Mouse (Mus musculus) stomach, postnatal 0 days (tissue): Measurements from ENCODE around the gene Nox4. TPM values are rescaled to one million over a fixed set of nuclear protein-coding genes. Genes with fewer than 3 reads are reported as not detected.
"Not testable (repeated sequence)": the region's sequence is repeated elsewhere in the genome, so short reads cannot be mapped to it uniquely, and the experiment has no call there.

Experiments used
- ATAC-seq: fragments of 200-750 bp; cut with Nextera tagmentation; 2 replicates; pipeline ENCODE4 v1.8.0; 2017; ENCODE audit not compliant: low FRiP score, low TSS enrichment
- DNase-seq: peaks from one replicate; pipeline ENCODE4 v3.0.0-alpha.2; 2016; ENCODE audit warnings: low spot score
- H3K27ac ChIP-seq: fragments of 300-500 bp; sonication (generic); replicated peaks from 2 replicates; pipeline ENCODE4 v1.5.1; 2014; ENCODE audit warnings: mild to moderate bottlenecking, control low read depth
- H3K27me3 ChIP-seq: fragments of 300-500 bp; sonication (generic); 2 replicates; pipeline ENCODE4 v1.6.1; 2014; ENCODE audit warnings: low read length; ENCODE audit not compliant: control insufficient read depth, insufficient read depth
- H3K36me3 ChIP-seq: fragments of 300-500 bp; sonication (generic); 2 replicates; pipeline ENCODE4 v1.6.1; 2014; ENCODE audit warnings: low read length, mixed read lengths; ENCODE audit not compliant: control insufficient read depth, insufficient read depth
- H3K4me1 ChIP-seq: fragments of 300-500 bp; sonication (generic); replicated peaks from 2 replicates; pipeline ENCODE4 v1.6.1; 2014; ENCODE audit warnings: antibody characterized with exemption; ENCODE audit not compliant: control insufficient read depth, insufficient read depth
- H3K4me2 ChIP-seq: fragments of 300-500 bp; sonication (generic); replicated peaks from 2 replicates; pipeline ENCODE4 v1.6.1; 2014; ENCODE audit warnings: low read depth, mild to moderate bottlenecking, control low read depth, moderate library complexity
- H3K4me3 ChIP-seq: fragments of 300-500 bp; sonication (generic); 2 replicates; pipeline ENCODE4 v1.5.1; 2014; ENCODE audit warnings: low read depth, low read length, control low read depth
- H3K9ac ChIP-seq: fragments of 300-500 bp; sonication (generic); 2 replicates; pipeline ENCODE4 v1.6.1; 2014; ENCODE audit warnings: mild to moderate bottlenecking, low read length, control low read depth, mixed read lengths
- H3K9me3 ChIP-seq: fragments of 300-500 bp; sonication (generic); 2 replicates; pipeline ENCODE4 v1.6.1; 2016; ENCODE audit warnings: low read length; ENCODE audit not compliant: control insufficient read depth
- CTCF ChIP-seq: IDR thresholded peaks from 2 replicates; pipeline ENCODE4 v1.5.1; 2016; ENCODE audit warnings: antibody characterized with exemption, low read depth, mild to moderate bottlenecking, moderate library complexity
- EP300 ChIP-seq: optimal IDR thresholded peaks from 2 replicates; pipeline ENCODE3; 2016; ENCODE audit warnings: antibody characterized with exemption
- WGBS: fragments of 180-500 bp; shearing (Covaris S2); extraction: QIAGEN DNeasy Blood & Tissue Kit; methylation state at CpG from one replicate; pipeline ENCODE4 v1.1.7; 2014; 5-methylcytosine and 5-hydroxymethylcytosine counted together
- polyA plus RNA-seq: library from polyadenylated mRNA; unstranded; fragments of >200 nt; fragmentation: Nextera tagmentation; extraction: Ambion mirVana; gene quantifications from 2 replicates; pipeline ENCODE4 v1.2.1, GENCODE M21; 2015

Nox4 gene
- polyA plus RNA-seq, 1 experiment from 2014 or later: 1.6 TPM

DNA sequence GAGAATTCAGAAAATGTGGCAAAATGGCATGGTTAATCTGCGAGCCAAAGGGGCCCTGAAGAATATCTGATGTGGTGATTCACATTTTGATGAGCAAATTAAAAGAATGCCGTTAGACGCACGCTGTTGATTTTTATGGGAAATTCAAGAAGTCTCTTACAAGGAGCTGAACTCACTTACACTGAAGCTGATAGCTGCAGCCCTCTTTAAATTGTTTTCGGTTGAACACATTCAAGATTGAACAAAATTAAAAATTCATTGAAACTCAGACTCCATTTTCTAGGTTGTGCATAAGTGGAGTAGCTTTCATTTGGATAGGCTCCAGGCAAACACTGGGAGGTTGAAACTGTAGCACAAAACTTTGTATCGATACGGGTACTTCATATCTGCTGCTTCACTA is 151.1 kb downstream of the Nox4 start:
- Histone ChIP-seq H3K9ac (no peak overlapping the region), H3K4me1 (no peaks in the 10 kb centered on the region), H3K4me3 (no peak overlapping the region), H3K9me3 (no peaks in the 10 kb centered on the region), H3K4me2 (no peak overlapping the region), H3K36me3 (no peaks in the 10 kb centered on the region), H3K27me3 (no peaks in the 10 kb centered on the region), H3K27ac (no peak overlapping the region)
- WGBS: 94% methylated on average over 7 of the region's 7 CpGs
- no peak for DNase-seq
- TF ChIP-seq CTCF (no peak), EP300 (no peak)
- no peak for ATAC-seq

DNA sequence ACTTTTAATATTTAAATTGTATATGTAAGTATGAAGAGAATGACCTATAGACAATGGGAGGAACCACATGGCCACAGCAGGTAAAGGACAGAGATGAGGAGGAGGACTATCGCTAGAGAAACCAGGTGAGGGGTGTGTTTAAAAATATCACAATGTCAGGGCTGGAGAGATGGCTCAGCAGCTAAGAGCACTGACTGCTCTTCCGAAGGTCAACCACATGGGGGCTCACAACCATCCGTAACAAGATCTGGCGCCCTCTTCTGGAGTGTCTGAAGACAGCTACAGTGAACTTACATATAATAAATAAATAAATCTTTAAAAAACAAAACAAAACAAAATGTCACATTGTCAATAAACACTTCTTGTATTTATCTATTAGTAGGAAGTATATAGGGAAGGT is 165.5 kb downstream of the Nox4 start:
- not testable (repeated sequence) for H3K36me3 ChIP-seq, H3K27me3 ChIP-seq, DNase-seq, H3K9ac ChIP-seq, H3K4me3 ChIP-seq, H3K27ac ChIP-seq, ATAC-seq, H3K4me2 ChIP-seq, H3K4me1 ChIP-seq, H3K9me3 ChIP-seq
- 10% methylated on average over 4 of the region's 4 CpGs for WGBS
- TF ChIP-seq CTCF: peak; percentile 68

DNA sequence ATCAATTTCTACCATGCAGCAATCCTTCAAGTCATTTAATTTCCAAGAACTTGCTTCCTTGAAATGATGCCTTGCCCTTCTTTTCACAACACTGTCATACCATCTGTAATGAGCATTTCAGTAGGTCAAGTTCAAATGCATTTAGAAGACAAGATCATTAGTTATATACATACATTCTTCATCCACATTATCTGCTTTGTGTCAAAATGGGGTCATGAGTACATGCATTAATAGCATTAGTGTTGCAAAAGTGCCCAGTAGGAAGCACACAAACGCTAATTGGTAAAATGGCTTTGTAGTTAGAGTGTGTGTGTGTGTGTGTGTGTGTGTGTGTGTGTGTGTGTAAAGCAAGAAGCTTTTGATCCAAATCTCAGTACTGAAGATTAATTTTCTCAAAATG is 167.4 kb downstream of the Nox4 start:
- TF ChIP-seq CTCF (no peak), EP300 (no peak)
- Histone ChIP-seq H3K9me3 (no peaks in the 10 kb centered on the region), H3K9ac (no peak overlapping the region), H3K4me3 (no peak overlapping the region), H3K27ac (no peak overlapping the region), H3K27me3 (no peaks in the 10 kb centered on the region), H3K4me2 (no peak overlapping the region), H3K4me1 (no peaks in the 10 kb centered on the region), H3K36me3 (no peaks in the 10 kb centered on the region)
- ATAC-seq (no peak), DNase-seq (no peak)
- 58% methylated on average over 1 of the region's 1 CpGs for WGBS

Other genes with a start within 250 kb of the Nox4 start
- 0.01 TPM in 1 of 2 replicates, not detected in the other for gene Vmn2r79, start 250.0 kb upstream of the Nox4 start, polyA plus RNA-seq
- 0.02 TPM in 1 of 2 replicates, not detected in the other for gene Tyr, start 247.4 kb downstream of the Nox4 start, polyA plus RNA-seq